Mouse (Mus musculus) spleen, adult 18-20 months (tissue): ENCODE measurements around the gene Nrbp1.

Experiments used
- DNase-seq, 2 experiments: peaks; one replicate each; pipeline ENCODE4 v3.0.0; 2022; ENCODE audit warnings: mixed read lengths in 2 of 2

Nrbp1 gene

GRCm38 (mm10) chr5:31240637-31241521, at the start of gene Nrbp1, which contains the start of gene Gm9970:
Nrbp1 (plus strand) TSS chr5:31240864.
Gm9970 (minus strand) TSS chr5:31241232.
- DNase-seq: peak; percentile 93 to 94

GRCm38 (mm10) chr5:31192045-31192938, 48.4 kb upstream of the Nrbp1 start:
- no peak for DNase-seq

- peak; percentile 99 for DNase-seq
Measured at GRCm38 (mm10) chr5:31192939-31193630, 47.6 kb upstream of the Nrbp1 start, which contains the start of the genes Snx17 and Eif2b4. Snx17 (plus strand) TSS chr5:31193227. Eif2b4 (minus strand) TSS chr5:31193430.

GRCm38 (mm10) chr5:31193631-31194281, 46.9 kb upstream of the Nrbp1 start:
- DNase-seq: no peak

GRCm38 (mm10) chr5:31194486-31195485, 45.9 kb upstream of the Nrbp1 start:
- no peak for DNase-seq

- DNase-seq: no peak
Measured at GRCm38 (mm10) chr5:31195671-31196070, 45.0 kb upstream of the Nrbp1 start.

GRCm38 (mm10) chr5:31196207-31196606, 44.5 kb upstream of the Nrbp1 start:
- no peak for DNase-seq

- DNase-seq: no peak
Measured at GRCm38 (mm10) chr5:31197072-31197471, 43.6 kb upstream of the Nrbp1 start.

GRCm38 (mm10) chr5:31198170-31198569, 42.5 kb upstream of the Nrbp1 start:
- no peak for DNase-seq

- DNase-seq: no peak
Measured at GRCm38 (mm10) chr5:31198616-31199320, 41.9 kb upstream of the Nrbp1 start.

GRCm38 (mm10) chr5:31199321-31199892, 41.3 kb upstream of the Nrbp1 start:
- no peak for DNase-seq

- DNase-seq: peak in 1 of 2 experiments; percentile 10
Measured at GRCm38 (mm10) chr5:31199893-31200292, 40.8 kb upstream of the Nrbp1 start.

- peak in 1 of 2 experiments; percentile 16 for DNase-seq
Measured at GRCm38 (mm10) chr5:31200327-31200768, 40.3 kb upstream of the Nrbp1 start.

GRCm38 (mm10) chr5:31201042-31201741, 39.5 kb upstream of the Nrbp1 start:
- DNase-seq: peak in 1 of 2 experiments; percentile 13

- peak; percentile 84 to 91 for DNase-seq
Measured at GRCm38 (mm10) chr5:31201742-31202590, 38.7 kb upstream of the Nrbp1 start, which contains the start of gene Zfp513. Zfp513 (minus strand) TSS chr5:31202303.

- DNase-seq: peak in 1 of 2 experiments; percentile 5
Measured at GRCm38 (mm10) chr5:31202933-31203332, 37.7 kb upstream of the Nrbp1 start.

- DNase-seq: no peak
Measured at GRCm38 (mm10) chr5:31203866-31204265, 36.8 kb upstream of the Nrbp1 start.

GRCm38 (mm10) chr5:31204421-31204820, 36.2 kb upstream of the Nrbp1 start:
- no peak for DNase-seq
